Mouse (Mus musculus) layer of hippocampus, postnatal 25 days (tissue): ENCODE results near the gene Psme4. TPM values are rescaled to one million over a fixed set of nuclear protein-coding genes. Genes with fewer than 3 reads are reported as not detected.
"Not testable (repeated sequence)": the region's sequence is repeated elsewhere in the genome, so short reads cannot be mapped to it uniquely, and the experiment has no call there.

Source experiments
- DNase-seq, 2 experiments: peaks; one replicate each; pipeline ENCODE4 v3.0.0; 2022; ENCODE audit warnings: mixed read lengths in 2 of 2, low spot score in 1 of 2; ENCODE audit errors: extremely low spot score in 1 of 2
- total RNA-seq, 2 experiments: library from RNA; stranded (reverse); gene quantifications; 2 replicates each; pipeline ENCODE4 v1.2.3; 2021

The Psme4 gene
- total RNA-seq, result 10 to 100 TPM; 35.1 to 47.1 TPM

- DNase-seq, result peak; percentile 85 to 91
Observed at GRCm38 (mm10) chr11:30771267-30771903, at the start of gene Psme4. Gene Psme4, plus strand, starts transcription at chr11:30771726.

- no peak for DNase-seq
Observed at GRCm38 (mm10) chr11:30723438-30723837, 48.1 kb upstream of the Psme4 start.

GRCm38 (mm10) chr11:30730721-30731120 lies 40.8 kb upstream of the Psme4 start:
- no peak for DNase-seq

- DNase-seq, result no peak
Observed at GRCm38 (mm10) chr11:30733376-30733775, 38.1 kb upstream of the Psme4 start.

GRCm38 (mm10) chr11:30743991-30744390 lies 27.5 kb upstream of the Psme4 start:
- no peak for DNase-seq

GRCm38 (mm10) chr11:30748938-30749337 lies 22.6 kb upstream of the Psme4 start:
- DNase-seq, result no peak

- no peak for DNase-seq
Observed at GRCm38 (mm10) chr11:30749587-30749986, 21.9 kb upstream of the Psme4 start.

- no peak for DNase-seq
Observed at GRCm38 (mm10) chr11:30750039-30750823, 21.3 kb upstream of the Psme4 start.

GRCm38 (mm10) chr11:30752956-30753355 lies 18.6 kb upstream of the Psme4 start:
- no peak for DNase-seq

- not testable (repeated sequence) for DNase-seq
Observed at GRCm38 (mm10) chr11:30754486-30754854, 17.1 kb upstream of the Psme4 start.

- peak; percentile 17 to 19 for DNase-seq
Observed at GRCm38 (mm10) chr11:30754855-30755530, 16.5 kb upstream of the Psme4 start.

GRCm38 (mm10) chr11:30761381-30761780 lies 10.1 kb upstream of the Psme4 start:
- no peak for DNase-seq

GRCm38 (mm10) chr11:30761891-30762290 lies 9.6 kb upstream of the Psme4 start:
- no peak for DNase-seq

- DNase-seq, result no peak
Observed at GRCm38 (mm10) chr11:30765076-30765475, 6.5 kb upstream of the Psme4 start.

GRCm38 (mm10) chr11:30770817-30771216 lies 709 bp upstream of the Psme4 start:
- no peak for DNase-seq

GRCm38 (mm10) chr11:30771904-30772581 lies 517 bp downstream of the Psme4 start:
- DNase-seq, result peak; percentile 28 to 56

- DNase-seq, result no peak
Observed at GRCm38 (mm10) chr11:30772777-30773417, 1.4 kb downstream of the Psme4 start.

- DNase-seq, result no peak
Observed at GRCm38 (mm10) chr11:30774638-30775037, 3.1 kb downstream of the Psme4 start.

GRCm38 (mm10) chr11:30777498-30777897 lies 6.0 kb downstream of the Psme4 start:
- DNase-seq, result no peak

- no peak for DNase-seq
Observed at GRCm38 (mm10) chr11:30780893-30781292, 9.4 kb downstream of the Psme4 start.
